Mouse (Mus musculus) thymus, postnatal 0 days (tissue): ENCODE results near the gene Gm27179. TPM values are rescaled to one million over a fixed set of nuclear protein-coding genes. Genes with fewer than 3 reads are reported as not detected.
"Not testable (repeated sequence)": the region's sequence is repeated elsewhere in the genome, so short reads cannot be mapped to it uniquely, and the experiment has no call there.

ENCODE experiments used
- DNase-seq: peaks from one replicate; pipeline ENCODE4 v3.0.0-alpha.2; 2015; ENCODE audit warnings: low spot score
- polyA plus RNA-seq: library from polyadenylated mRNA; unstranded; fragments of >200 nt; fragmentation: Nextera tagmentation; extraction: Ambion mirVana; gene quantifications from 2 replicates; pipeline ENCODE4 v1.2.1, GENCODE M21; 2015

Gene Gm27179
- polyA plus RNA-seq, result not detected in 2 replicates

GRCm38 (mm10) chr14:69512449-69512848 lies at the start of gene Gm27179:
TSS of gene Gm27179 (minus strand) at chr14:69512549.
- DNase-seq, result not testable (repeated sequence)

- not testable (repeated sequence) for DNase-seq
These were observed 45.2 kb upstream of the Gm27179 start for GRCm38 (mm10) chr14:69557550-69557949.

GRCm38 (mm10) chr14:69556820-69557219 lies 44.5 kb upstream of the Gm27179 start:
- DNase-seq, result not testable (repeated sequence)

GRCm38 (mm10) chr14:69555110-69555831 lies 42.9 kb upstream of the Gm27179 start, which contains the start of gene Entpd4b:
TSS of gene Entpd4b (plus strand) at chr14:69555424.
- not testable (repeated sequence) for DNase-seq

GRCm38 (mm10) chr14:69547310-69547709 lies 35.0 kb upstream of the Gm27179 start:
- DNase-seq, result not testable (repeated sequence)

- not testable (repeated sequence) for DNase-seq
These were observed 32.7 kb upstream of the Gm27179 start for GRCm38 (mm10) chr14:69545052-69545451.

GRCm38 (mm10) chr14:69544033-69544432 lies 31.7 kb upstream of the Gm27179 start:
- DNase-seq, result not testable (repeated sequence)

- DNase-seq, result not testable (repeated sequence)
These were observed 30.3 kb upstream of the Gm27179 start for GRCm38 (mm10) chr14:69542695-69543094.

- DNase-seq, result not testable (repeated sequence)
These were observed 27.8 kb upstream of the Gm27179 start for GRCm38 (mm10) chr14:69540113-69540512.

- not testable (repeated sequence) for DNase-seq
These were observed 24.2 kb upstream of the Gm27179 start for GRCm38 (mm10) chr14:69536539-69536938.

GRCm38 (mm10) chr14:69526202-69526601 lies 13.9 kb upstream of the Gm27179 start:
- DNase-seq, result not testable (repeated sequence)

- DNase-seq, result not testable (repeated sequence)
These were observed 10.7 kb upstream of the Gm27179 start for GRCm38 (mm10) chr14:69523001-69523400.

- not testable (repeated sequence) for DNase-seq
These were observed 8.5 kb upstream of the Gm27179 start for GRCm38 (mm10) chr14:69520810-69521209.

GRCm38 (mm10) chr14:69507000-69507399 lies 5.3 kb downstream of the Gm27179 start:
- not testable (repeated sequence) for DNase-seq

- not testable (repeated sequence) for DNase-seq
These were observed 9.2 kb downstream of the Gm27179 start, which contains the start of gene Gm16867 for GRCm38 (mm10) chr14:69503174-69503573. TSS of gene Gm16867 (minus strand) at chr14:69503362.

- DNase-seq, result not testable (repeated sequence)
These were observed 9.8 kb downstream of the Gm27179 start for GRCm38 (mm10) chr14:69502440-69503150.

- not testable (repeated sequence) for DNase-seq
These were observed 16.1 kb downstream of the Gm27179 start for GRCm38 (mm10) chr14:69496259-69496658.

GRCm38 (mm10) chr14:69494946-69495345 lies 17.4 kb downstream of the Gm27179 start:
- not testable (repeated sequence) for DNase-seq

GRCm38 (mm10) chr14:69494522-69494921 lies 17.8 kb downstream of the Gm27179 start:
- DNase-seq, result not testable (repeated sequence)

- not testable (repeated sequence) for DNase-seq
These were observed 24.3 kb downstream of the Gm27179 start for GRCm38 (mm10) chr14:69488001-69488400.

- DNase-seq, result not testable (repeated sequence)
These were observed 26.7 kb downstream of the Gm27179 start for GRCm38 (mm10) chr14:69485466-69486135.
